Mouse (Mus musculus) heart, postnatal 4 days (tissue): Measurements from ENCODE around the gene Cd300ld2. TPM values are rescaled to one million over a fixed set of nuclear protein-coding genes. Genes with fewer than 3 reads are reported as not detected.
"Not testable (repeated sequence)": the region's sequence is repeated elsewhere in the genome, so short reads cannot be mapped to it uniquely, and the experiment has no call there.

Source experiments
- DNase-seq: peaks from one replicate; pipeline ENCODE4 v3.0.0; 2021
- total RNA-seq, 2 experiments: library from RNA; stranded (reverse); gene quantifications; 2 replicates each; pipeline ENCODE4 v1.2.3; 2021

Cd300ld2 gene
- not detected for total RNA-seq

DNA sequence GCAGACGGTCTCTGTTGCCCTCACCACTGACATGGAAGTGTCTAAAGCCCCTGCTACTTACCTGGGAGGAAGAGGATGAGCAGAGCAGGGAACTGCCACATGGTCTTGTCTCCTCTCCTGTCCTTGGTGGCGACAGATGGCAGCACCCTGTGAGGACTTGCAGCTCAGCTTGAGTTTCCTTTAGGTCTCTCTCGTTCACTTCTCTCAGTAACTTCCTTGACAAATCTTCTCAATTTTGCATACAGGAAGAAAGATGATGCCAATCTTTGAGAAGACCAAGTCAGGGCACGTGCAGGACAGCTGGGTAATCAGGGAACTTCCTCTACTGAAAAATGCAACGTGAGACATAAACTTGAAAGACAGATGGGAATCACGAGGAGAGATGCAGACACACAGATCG is at the start of gene Cd300ld2:
Gene Cd300ld2 (minus strand): TSS at position 101 of the 400 bp plus-strand sequence.
- not testable (repeated sequence) for DNase-seq

DNA sequence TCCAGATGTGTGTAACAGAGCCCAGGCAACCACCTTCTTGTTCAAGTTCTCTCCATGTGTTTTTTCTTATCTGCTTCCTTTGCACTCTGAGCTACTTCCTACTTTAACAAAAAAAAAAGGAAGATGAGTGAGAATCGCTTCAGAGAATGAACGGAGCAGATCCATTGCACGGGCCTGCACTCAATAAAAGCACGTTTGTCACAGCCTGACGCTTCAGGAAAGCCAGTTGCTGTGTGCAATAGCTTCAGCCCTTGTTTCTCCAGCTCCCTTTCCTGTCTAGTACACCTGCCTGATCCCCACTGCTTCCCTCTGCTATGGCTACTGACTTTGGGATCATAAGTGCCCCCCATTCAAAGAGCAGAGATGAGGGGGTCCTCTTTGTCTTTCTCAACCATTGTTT is 46.1 kb upstream of the Cd300ld2 start, which contains the start of gene Cd300e:
Gene Cd300e (minus strand): TSS at position 101 of the 400 bp plus-strand sequence.
- no peak for DNase-seq

DNA sequence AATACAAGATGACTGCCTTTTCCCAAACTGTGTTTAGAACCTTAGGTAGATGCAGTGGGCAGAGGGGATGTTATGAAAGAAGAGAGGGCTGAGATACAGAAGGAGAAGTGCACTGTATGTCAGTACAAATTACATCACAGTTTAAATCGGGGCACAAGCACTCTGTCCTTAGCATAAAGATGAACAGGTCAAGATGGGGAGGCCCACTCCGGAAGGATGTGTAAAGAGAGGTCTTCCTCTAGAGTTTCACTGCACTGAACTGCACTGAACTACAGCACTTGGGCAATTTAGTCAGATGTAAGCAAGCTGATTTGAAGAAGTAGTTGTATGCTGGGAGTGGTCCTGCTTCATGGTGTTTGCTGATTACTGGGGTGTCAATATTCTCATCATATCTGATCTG is 43.8 kb upstream of the Cd300ld2 start:
- no peak for DNase-seq

DNA sequence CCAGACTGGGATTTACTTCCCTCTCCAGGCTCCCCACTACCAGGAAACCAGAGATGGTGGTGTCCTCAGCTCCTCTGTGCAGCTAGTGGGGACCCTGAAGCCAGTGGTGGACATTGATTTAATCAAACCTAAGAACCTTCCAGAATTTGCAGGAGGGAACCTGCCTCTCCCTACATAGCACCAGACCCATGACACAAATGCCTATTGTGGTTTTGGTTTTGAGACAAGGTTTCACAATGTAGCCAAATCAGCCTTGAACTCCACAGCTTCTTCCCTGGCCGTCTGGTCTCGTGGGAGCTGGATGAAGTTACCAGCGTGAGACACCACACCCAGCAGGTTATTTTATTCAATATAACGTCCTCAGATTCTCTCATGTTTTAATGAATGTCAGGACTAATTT is 42.7 kb upstream of the Cd300ld2 start:
- DNase-seq, result no peak

DNA sequence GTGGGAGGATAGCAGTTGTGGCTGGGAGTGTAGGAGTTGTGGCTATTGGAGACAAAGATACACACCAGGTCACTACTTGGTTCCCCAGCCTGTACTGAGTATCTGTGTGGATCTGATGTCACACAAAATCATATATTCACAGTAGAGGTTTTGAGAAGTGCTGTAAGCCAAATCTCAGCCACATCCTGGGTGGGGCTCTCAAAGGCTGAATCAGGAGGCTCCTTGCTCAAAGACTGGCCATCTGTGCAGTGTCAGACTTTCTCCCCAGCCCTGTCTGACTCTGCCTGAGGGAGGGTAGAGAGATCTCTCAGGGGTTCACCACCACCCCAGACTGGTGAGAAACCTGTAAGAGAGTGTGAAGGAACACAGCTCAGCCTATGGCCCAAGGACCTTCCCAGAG is 38.5 kb upstream of the Cd300ld2 start:
- no peak for DNase-seq

DNA sequence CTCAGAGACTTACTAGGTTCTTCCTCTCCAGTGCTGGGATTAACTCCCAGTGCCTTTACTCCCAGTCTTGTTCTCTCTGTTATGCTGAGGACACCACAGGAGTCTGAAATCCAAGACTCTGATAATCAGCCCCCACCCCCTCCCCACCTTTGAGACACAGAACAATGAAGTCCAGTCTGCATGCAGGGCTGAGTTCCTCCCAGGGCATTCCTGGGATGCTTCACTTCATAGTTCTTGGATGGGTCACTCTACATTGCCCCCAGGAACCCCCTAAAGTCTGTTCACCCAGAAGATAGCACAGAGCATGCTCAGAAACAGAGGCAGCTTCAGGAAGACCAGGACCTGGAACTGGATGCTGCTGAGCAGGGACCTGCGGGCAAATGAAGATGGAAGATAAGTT is 37.0 kb upstream of the Cd300ld2 start:
- DNase-seq, result no peak

DNA sequence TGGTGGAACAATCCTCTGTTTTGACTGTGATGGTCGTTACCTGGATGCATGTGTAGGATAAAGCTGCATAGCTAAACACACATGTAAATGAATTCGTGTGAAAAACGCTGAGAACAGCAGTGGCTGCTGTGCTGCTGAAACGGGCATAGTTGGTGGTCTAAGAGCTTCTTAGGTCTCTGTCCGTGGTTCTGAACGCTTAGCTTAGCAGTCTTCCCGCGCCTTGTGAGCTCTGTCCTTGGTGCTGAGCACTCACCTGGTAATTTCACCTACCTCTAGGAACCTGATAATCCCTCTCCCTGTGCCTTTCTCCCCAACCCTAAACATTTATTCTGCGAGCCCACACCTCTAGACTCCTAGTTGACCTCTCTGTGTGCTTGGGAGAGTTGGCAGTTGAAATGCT is 36.2 kb upstream of the Cd300ld2 start:
- DNase-seq, result peak; percentile 65

DNA sequence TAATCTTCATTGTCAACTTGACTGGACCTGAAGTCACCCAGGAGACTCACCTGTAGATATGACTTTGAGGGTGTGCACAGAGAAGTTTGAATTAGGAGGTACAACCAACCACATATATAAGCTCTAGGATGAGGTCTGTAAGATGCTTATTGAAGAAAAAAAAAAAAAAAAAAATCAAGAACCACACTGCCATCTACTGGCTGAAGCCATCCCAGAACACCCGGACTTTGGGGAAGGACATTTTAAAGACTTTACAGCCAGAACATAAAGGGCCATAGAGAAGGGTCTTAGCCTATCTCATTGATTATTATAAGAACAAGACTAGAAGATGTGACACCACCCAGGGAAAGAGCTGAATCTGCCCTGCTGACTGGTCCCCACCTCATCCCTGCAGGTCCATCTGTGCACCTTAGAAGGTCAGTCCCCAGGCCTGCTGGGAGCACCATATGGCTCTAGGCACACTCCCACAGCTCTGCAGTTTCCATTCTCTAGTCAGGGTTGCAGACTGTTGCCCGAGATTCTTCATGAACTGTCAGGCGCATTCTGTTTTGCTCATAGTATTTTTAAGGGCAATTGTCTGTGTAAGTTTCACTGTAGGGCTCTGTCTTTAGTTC is 33.4 kb upstream of the Cd300ld2 start:
- DNase-seq, result no peak

DNA sequence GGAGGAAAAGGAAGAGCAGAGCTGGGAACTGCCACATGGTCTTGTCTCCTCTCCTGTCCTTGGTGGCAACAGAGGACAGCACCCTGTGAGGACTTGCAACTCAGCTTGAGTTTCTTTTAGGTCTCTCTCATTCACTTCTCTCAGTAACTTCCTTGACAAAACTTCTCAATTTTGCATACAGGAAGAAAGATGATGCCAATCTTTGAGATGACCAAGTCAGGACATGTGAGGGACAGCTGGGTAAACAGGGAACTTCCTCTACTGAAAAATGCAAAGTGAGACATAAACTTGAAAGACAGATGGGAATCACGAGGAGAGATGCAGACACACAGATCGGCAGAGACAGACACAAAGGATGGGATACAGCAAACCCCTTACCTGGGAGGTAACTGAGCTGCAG is 32.3 kb upstream of the Cd300ld2 start, which contains the start of gene Cd300ld3:
Gene Cd300ld3 (minus strand): TSS at position 151 of the 400 bp plus-strand sequence.
- no peak for DNase-seq

DNA sequence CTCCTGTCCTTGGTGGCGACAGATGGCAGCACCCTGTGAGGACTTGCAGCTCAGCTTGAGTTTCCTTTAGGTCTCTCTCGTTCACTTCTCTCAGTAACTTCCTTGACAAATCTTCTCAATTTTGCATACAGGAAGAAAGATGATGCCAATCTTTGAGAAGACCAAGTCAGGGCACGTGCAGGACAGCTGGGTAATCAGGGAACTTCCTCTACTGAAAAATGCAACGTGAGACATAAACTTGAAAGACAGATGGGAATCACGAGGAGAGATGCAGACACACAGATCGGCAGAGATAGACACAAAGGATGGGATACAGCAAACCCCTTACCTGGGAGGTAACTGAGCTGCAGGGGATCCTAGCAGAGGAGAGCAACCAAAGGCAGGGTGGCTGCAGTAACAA is 21.7 kb upstream of the Cd300ld2 start, which contains the start of gene Cd300ld5:
Gene Cd300ld5 (minus strand): TSS at position 101 of the 400 bp plus-strand sequence.
- DNase-seq, result not testable (repeated sequence)

DNA sequence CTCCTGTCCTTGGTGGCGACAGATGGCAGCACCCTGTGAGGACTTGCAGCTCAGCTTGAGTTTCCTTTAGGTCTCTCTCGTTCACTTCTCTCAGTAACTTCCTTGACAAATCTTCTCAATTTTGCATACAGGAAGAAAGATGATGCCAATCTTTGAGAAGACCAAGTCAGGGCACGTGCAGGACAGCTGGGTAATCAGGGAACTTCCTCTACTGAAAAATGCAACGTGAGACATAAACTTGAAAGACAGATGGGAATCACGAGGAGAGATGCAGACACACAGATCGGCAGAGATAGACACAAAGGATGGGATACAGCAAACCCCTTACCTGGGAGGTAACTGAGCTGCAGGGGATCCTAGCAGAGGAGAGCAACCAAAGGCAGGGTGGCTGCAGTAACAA is 10.9 kb upstream of the Cd300ld2 start, which contains the start of gene Cd300ld4:
Gene Cd300ld4 (minus strand): TSS at position 101 of the 400 bp plus-strand sequence.
- not testable (repeated sequence) for DNase-seq

DNA sequence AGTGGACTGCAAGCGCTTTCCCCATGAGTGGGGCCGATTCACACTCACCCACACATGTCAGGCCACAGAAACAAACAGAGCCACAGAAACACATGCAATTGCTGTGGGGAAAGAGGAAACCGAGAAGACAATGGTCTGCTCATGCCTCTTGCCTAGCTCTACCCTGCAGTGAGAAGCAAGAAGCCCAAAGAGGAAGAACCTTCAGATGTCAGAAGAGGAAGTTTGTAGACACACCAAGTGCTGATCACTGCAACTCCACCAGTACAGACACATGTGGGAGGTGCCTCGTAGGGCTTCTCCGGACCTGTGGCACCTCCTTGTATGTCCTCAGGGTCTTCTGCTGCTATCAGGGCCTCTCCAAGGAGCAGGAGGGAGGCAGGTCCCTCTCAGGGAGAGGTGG is 11.9 kb downstream of the Cd300ld2 start:
- no peak for DNase-seq

DNA sequence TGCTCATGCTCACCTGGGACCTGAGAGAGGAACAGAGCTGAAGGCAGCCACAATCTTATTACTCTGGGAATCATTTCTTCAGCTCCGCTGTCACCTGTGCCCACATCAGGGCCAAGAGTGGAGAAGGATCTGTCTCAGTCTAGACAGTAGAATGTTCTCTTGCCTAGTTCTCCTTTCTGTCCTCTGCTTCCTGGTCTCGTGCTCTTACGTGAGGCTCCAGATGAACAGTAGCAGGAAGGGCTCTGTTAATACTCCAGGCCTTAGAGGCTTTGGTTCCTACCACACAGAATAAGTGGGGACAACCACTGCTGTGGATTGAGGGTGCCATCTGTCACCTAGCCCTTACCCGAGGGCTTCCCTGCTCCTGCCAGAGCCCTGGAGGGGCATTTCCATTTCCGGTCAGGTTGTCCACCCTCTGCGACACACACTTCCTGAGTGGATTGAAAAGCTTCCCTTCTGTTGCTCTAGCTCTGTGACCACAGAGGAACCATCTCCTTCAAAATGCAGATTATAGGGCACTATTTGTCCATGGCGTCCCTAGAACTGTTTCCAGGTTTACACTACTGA is 14.4 kb downstream of the Cd300ld2 start, which contains the start of gene Cd300c2:
Gene Cd300c2 (minus strand): TSS at position 407 of the 567 bp plus-strand sequence.
- DNase-seq, result no peak

DNA sequence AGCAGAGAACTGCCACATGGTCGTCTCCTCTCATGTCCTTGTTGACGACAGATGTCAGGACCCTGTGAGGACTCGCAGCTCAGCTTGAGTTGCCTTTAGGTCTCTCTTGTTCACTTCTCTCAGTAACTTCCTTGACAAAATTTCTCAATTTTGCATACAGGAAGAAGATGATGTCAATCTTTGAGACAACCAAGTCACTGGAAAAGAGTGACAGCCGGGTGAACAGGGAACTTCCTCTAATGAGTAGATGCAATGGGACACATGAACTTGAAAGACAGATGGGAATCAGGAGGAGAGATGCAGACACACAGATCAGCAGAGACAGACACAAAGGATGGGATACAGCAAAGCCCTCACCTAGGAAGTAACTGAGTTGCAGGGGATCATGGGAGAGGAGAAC is 26.2 kb downstream of the Cd300ld2 start, which contains the start of gene Cd300ld:
Gene Cd300ld (minus strand): TSS at position 130 of the 400 bp plus-strand sequence.
- no peak for DNase-seq

DNA sequence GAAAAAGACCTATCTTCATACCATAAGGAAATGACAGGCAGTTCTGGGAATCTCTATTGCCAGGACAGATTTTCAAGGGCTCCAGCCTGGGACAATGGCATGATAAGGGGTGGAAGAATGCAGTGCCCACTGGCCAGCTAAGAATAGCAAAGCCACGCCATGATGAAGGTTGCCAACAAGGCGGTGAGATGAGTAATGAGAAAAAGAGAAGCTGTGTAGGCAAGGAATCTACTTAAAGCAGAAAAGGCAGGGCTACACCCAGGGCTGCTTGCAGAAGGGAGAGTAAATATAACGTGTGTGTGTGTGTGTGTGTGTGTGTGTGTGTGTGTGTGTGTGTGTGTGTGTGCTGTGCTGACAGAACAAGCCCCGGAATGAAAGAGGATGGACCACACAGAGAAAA is 34.1 kb downstream of the Cd300ld2 start:
- peak; percentile 8 for DNase-seq

DNA sequence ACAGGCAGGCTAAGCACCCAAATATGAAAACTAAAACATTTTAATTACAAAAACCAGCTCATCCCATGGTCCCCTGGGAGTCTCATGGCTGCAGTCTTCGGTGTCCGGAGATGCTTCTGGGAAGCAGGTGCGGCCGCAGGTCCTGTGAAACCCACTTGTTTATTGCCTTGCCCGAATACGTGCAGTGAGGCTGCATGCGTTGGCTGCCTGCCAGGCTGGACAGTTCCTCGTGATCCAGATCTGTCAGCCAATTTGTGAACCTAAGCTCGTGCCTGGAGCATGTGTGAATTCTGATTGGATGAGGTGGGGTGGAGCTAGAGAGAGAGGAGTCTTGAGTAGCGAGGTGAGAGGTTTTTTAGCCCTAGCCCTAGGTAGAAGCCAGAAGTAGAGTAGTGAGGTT is 43.3 kb downstream of the Cd300ld2 start:
- DNase-seq, result no peak

DNA sequence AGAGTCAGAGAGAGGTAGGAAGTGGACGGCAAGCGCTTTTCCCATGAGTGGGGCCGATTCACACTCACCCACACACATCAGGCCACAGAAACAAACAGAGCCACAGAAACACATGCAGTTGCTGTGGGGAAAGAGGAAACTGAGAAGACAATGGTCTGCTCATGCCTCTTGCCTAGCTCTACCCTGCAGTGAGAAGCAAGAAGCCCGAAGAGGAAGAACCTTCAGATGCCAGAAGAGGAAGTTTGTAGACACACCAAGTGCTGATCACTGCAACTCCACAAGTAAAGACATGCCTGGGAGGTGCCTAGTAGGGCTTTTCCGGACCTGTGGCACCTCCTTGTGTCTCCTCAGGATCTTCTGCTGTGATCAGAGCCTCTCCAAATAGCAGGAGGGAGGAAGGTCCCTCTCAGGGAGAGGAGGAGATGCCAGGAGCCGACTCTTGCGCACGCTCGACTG is 47.2 kb downstream of the Cd300ld2 start, which contains the start of gene Cd300c:
Gene Cd300c (minus strand): TSS at position 406 of the 456 bp plus-strand sequence.
- no peak for DNase-seq

DNA sequence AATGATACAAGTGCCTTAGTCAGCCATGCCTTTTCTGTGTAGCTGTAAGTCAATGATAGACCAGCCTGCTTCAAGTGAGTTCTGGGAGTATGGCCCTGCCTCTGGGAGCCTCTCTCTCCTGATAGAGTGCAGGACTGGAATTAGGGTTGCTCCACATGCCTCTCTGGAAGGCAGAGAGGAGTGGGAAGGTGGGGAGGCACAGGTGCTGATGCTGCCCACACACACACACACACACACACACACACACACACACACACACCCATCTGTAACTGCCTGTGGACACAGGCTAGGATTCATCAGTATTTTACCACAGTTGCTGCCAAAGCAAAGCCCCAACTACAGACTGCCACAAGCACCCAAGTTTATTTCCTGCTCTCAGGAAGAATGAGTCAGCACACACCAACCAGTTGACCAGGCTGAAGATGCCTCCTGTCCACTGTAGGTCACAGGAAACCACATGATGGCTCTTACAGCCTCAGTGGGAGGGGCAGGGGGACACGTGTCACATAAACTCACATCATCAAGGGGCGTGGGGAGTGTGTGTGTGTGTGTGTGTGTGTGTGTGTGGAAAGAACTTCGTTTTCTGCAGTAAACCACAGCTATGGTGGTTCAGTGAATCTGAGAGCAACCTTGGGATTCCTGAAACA is 50.7 kb downstream of the Cd300ld2 start:
- no peak for DNase-seq

DNA sequence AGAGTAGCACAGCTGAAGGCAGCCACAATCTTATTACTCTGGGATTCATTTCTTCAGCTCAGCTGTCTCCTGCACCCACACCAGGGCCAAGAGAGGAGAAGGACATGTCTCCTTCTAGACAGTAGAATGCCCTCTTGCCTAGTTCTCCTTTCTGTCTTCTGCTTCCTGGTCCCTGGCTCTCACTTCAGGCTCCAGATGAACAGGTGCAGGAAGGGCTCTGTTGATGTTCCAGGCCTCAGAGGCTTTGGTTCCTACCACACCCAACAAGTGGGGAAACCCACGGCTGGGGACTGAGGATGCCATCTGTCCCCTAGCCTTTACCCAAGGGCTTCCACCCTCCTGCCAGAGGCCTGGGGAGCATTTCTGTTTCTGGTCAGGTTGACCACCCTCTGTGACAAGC is 55.6 kb downstream of the Cd300ld2 start:
- no peak for DNase-seq
